Mouse (Mus musculus): Measurements from ENCODE around the gene Ros1.

DNA sequence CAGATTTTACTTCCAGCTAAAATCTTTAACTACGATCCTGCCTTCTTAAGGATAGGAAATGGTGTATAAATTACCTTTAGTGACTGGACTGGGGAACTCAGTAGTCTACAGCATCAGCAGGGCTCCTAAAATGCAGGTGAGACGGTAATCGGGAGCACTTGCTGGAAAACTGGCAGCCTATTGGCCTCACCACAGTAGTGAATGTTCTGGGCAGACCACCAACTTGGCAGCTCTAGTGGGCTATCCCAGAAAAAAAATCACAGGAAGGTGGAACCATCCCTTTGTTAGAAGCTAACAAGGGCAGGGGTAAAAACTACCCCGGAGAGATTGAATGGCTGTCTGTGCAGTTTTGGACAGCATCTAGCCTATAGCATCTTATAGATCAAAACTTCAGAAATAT is 102.9 kb downstream of the Ros1 start:
- TF ChIP-seq CTCF (conservative IDR thresholded peaks at IDR 0.05; ENCODE audit: low read length) (no peak), POU5F1 (IDR thresholded peaks at IDR 0.05; ENCODE audit: borderline replicate concordance, low read length) (no peak)

Measured in E14TG2a.4 (cell line).